Mouse (Mus musculus): ENCODE data around the gene Cop1. TPM values are rescaled to one million over a fixed set of nuclear protein-coding genes. Genes with fewer than 3 reads are reported as not detected.

The Cop1 gene
- polyA plus RNA-seq, 1 experiment from 2014 or later: 140 TPM

- no peak overlapping the region for H3K4me3 ChIP-seq (ENCODE audit: low read depth, low read length)
- H3K4me2 ChIP-seq (ENCODE audit: low read depth, severe bottlenecking): no peak overlapping the region
- H3K27ac ChIP-seq (replicated peaks; ENCODE audit: low read depth, low read length): no peak overlapping the region
- no peaks in the 10 kb centered on the region for H3K27me3 ChIP-seq (ENCODE audit: control insufficient read depth, insufficient read depth, low read length)
- DNase-seq (ENCODE audit: low spot score) (no peak), ATAC-seq (ENCODE audit: insufficient number of reproducible peaks, low FRiP score, low TSS enrichment, low read depth) (no peak)
- H3K9ac ChIP-seq (ENCODE audit: low read length): no peak overlapping the region
- no peaks in the 10 kb centered on the region for H3K9me3 ChIP-seq (ENCODE audit: control insufficient read depth, low read length)
- peaks cover 2% of the 10 kb centered on the region; the same call in 1 of the 2 replicates for H3K36me3 ChIP-seq (ENCODE audit: control insufficient read depth, insufficient read depth, low read length)
- H3K4me1 ChIP-seq (ENCODE audit: control insufficient read depth, insufficient read depth, low read length): no peaks in the 10 kb centered on the region
- WGBS: 96% methylated on average over 7 of the region's 7 CpGs
These were observed 69.4 kb downstream of the Cop1 start for GRCm38 (mm10) chr1:159301418-159302082.

- no peaks in the 10 kb centered on the region for H3K4me1 ChIP-seq (ENCODE audit: control insufficient read depth, insufficient read depth, low read length)
- no peak overlapping the region for H3K27ac ChIP-seq (replicated peaks; ENCODE audit: low read depth, low read length)
- DNase-seq (ENCODE audit: low spot score): no peak
- no peak overlapping the region for H3K9ac ChIP-seq (ENCODE audit: low read length)
- H3K4me3 ChIP-seq (ENCODE audit: low read depth, low read length): no peak overlapping the region
- WGBS: 72% methylated on average over 2 of the region's 2 CpGs
- peaks cover 2% of the 10 kb centered on the region; the same call in 1 of the 2 replicates for H3K36me3 ChIP-seq (ENCODE audit: control insufficient read depth, insufficient read depth, low read length)
- ATAC-seq (ENCODE audit: insufficient number of reproducible peaks, low FRiP score, low TSS enrichment, low read depth): no peak
- no peak overlapping the region for H3K4me2 ChIP-seq (ENCODE audit: low read depth, severe bottlenecking)
- no peaks in the 10 kb centered on the region for H3K27me3 ChIP-seq (ENCODE audit: control insufficient read depth, insufficient read depth, low read length)
- no peaks in the 10 kb centered on the region for H3K9me3 ChIP-seq (ENCODE audit: control insufficient read depth, low read length)
These were observed 81.5 kb downstream of the Cop1 start for GRCm38 (mm10) chr1:159313625-159314024.

GRCm38 (mm10) chr1:159322586-159322985 is 90.5 kb downstream of the Cop1 start:
- no peak overlapping the region for H3K9ac ChIP-seq (ENCODE audit: low read length)
- DNase-seq (ENCODE audit: low spot score) (no peak), ATAC-seq (ENCODE audit: insufficient number of reproducible peaks, low FRiP score, low TSS enrichment, low read depth) (no peak)
- H3K4me2 ChIP-seq (ENCODE audit: low read depth, severe bottlenecking): no peak overlapping the region
- H3K27me3 ChIP-seq (ENCODE audit: control insufficient read depth, insufficient read depth, low read length): no peaks in the 10 kb centered on the region
- no peaks in the 10 kb centered on the region for H3K9me3 ChIP-seq (ENCODE audit: control insufficient read depth, low read length)
- no peak overlapping the region for H3K27ac ChIP-seq (replicated peaks; ENCODE audit: low read depth, low read length)
- H3K4me3 ChIP-seq (ENCODE audit: low read depth, low read length): no peak overlapping the region
- no peaks in the 10 kb centered on the region; the same call in 1 of the 2 replicates for H3K36me3 ChIP-seq (ENCODE audit: control insufficient read depth, insufficient read depth, low read length)
- H3K4me1 ChIP-seq (ENCODE audit: control insufficient read depth, insufficient read depth, low read length): no peaks in the 10 kb centered on the region
- WGBS: 96% methylated on average over 1 of the region's 1 CpGs

GRCm38 (mm10) chr1:159331008-159331407 is 98.9 kb downstream of the Cop1 start:
- no peak for ATAC-seq (ENCODE audit: insufficient number of reproducible peaks, low FRiP score, low TSS enrichment, low read depth)
- DNase-seq (ENCODE audit: low spot score): no peak
- no peak overlapping the region for H3K4me3 ChIP-seq (ENCODE audit: low read depth, low read length)
- H3K36me3 ChIP-seq (ENCODE audit: control insufficient read depth, insufficient read depth, low read length): no peaks in the 10 kb centered on the region; the same call in 1 of the 2 replicates
- no peaks in the 10 kb centered on the region for H3K9me3 ChIP-seq (ENCODE audit: control insufficient read depth, low read length)
- H3K9ac ChIP-seq (ENCODE audit: low read length): no peak overlapping the region
- H3K27me3 ChIP-seq (ENCODE audit: control insufficient read depth, insufficient read depth, low read length): no peaks in the 10 kb centered on the region
- WGBS: 87% methylated on average over 4 of the region's 4 CpGs
- no peak overlapping the region for H3K4me2 ChIP-seq (ENCODE audit: low read depth, severe bottlenecking)
- no peaks in the 10 kb centered on the region for H3K4me1 ChIP-seq (ENCODE audit: control insufficient read depth, insufficient read depth, low read length)
- no peak overlapping the region for H3K27ac ChIP-seq (replicated peaks; ENCODE audit: low read depth, low read length)

- Histone ChIP-seq H3K27ac (replicated peaks; ENCODE audit: low read depth, low read length) (no peak overlapping the region), H3K9me3 (ENCODE audit: control insufficient read depth, low read length) (no peaks in the 10 kb centered on the region), H3K4me2 (ENCODE audit: low read depth, severe bottlenecking) (no peak overlapping the region), H3K9ac (ENCODE audit: low read length) (no peak overlapping the region), H3K4me3 (ENCODE audit: low read depth, low read length) (no peak overlapping the region), H3K4me1 (ENCODE audit: control insufficient read depth, insufficient read depth, low read length) (no peaks in the 10 kb centered on the region), H3K27me3 (ENCODE audit: control insufficient read depth, insufficient read depth, low read length) (no peaks in the 10 kb centered on the region), H3K36me3 (ENCODE audit: control insufficient read depth, insufficient read depth, low read length) (no peaks in the 10 kb centered on the region; the same call in 1 of the 2 replicates)
- ATAC-seq (ENCODE audit: insufficient number of reproducible peaks, low FRiP score, low TSS enrichment, low read depth) (no peak), DNase-seq (ENCODE audit: low spot score) (no peak)
- 94% methylated on average over 4 of the region's 4 CpGs for WGBS
These were observed 102.0 kb downstream of the Cop1 start for GRCm38 (mm10) chr1:159334157-159334556.

GRCm38 (mm10) chr1:159342355-159342754 is 110.2 kb downstream of the Cop1 start:
- Histone ChIP-seq H3K4me1 (ENCODE audit: control insufficient read depth, insufficient read depth, low read length) (no peaks in the 10 kb centered on the region), H3K27me3 (ENCODE audit: control insufficient read depth, insufficient read depth, low read length) (no peaks in the 10 kb centered on the region), H3K4me3 (ENCODE audit: low read depth, low read length) (no peak overlapping the region), H3K36me3 (ENCODE audit: control insufficient read depth, insufficient read depth, low read length) (no peaks in the 10 kb centered on the region), H3K27ac (replicated peaks; ENCODE audit: low read depth, low read length) (no peak overlapping the region), H3K4me2 (ENCODE audit: low read depth, severe bottlenecking) (no peak overlapping the region), H3K9ac (ENCODE audit: low read length) (no peak overlapping the region), H3K9me3 (ENCODE audit: control insufficient read depth, low read length) (no peaks in the 10 kb centered on the region)
- DNase-seq (ENCODE audit: low spot score) (no peak), ATAC-seq (ENCODE audit: insufficient number of reproducible peaks, low FRiP score, low TSS enrichment, low read depth) (no peak)
- 49% methylated on average over 2 of the region's 2 CpGs for WGBS

GRCm38 (mm10) chr1:159355027-159355570 is 123.0 kb downstream of the Cop1 start:
- H3K36me3 ChIP-seq (ENCODE audit: control insufficient read depth, insufficient read depth, low read length): 0 out of 2 replicates have a peak, but pooled peaks cover 3% of the 10 kb centered on the region
- DNase-seq (ENCODE audit: low spot score): no peak
- no peaks in the 10 kb centered on the region for H3K27me3 ChIP-seq (ENCODE audit: control insufficient read depth, insufficient read depth, low read length)
- no peaks in the 10 kb centered on the region for H3K4me1 ChIP-seq (ENCODE audit: control insufficient read depth, insufficient read depth, low read length)
- 95% methylated on average over 1 of the region's 1 CpGs for WGBS
- no peaks in the 10 kb centered on the region for H3K9me3 ChIP-seq (ENCODE audit: control insufficient read depth, low read length)
- no peak overlapping the region for H3K27ac ChIP-seq (replicated peaks; ENCODE audit: low read depth, low read length)
- H3K9ac ChIP-seq (ENCODE audit: low read length): no peak overlapping the region
- no peak for ATAC-seq (ENCODE audit: insufficient number of reproducible peaks, low FRiP score, low TSS enrichment, low read depth)
- H3K4me2 ChIP-seq (ENCODE audit: low read depth, severe bottlenecking): no peak overlapping the region
- no peak overlapping the region for H3K4me3 ChIP-seq (ENCODE audit: low read depth, low read length)

- H3K36me3 ChIP-seq (ENCODE audit: control insufficient read depth, insufficient read depth, low read length): no peaks in the 10 kb centered on the region
- H3K27ac ChIP-seq (replicated peaks; ENCODE audit: low read depth, low read length): no peak overlapping the region
- no peaks in the 10 kb centered on the region for H3K27me3 ChIP-seq (ENCODE audit: control insufficient read depth, insufficient read depth, low read length)
- H3K4me1 ChIP-seq (ENCODE audit: control insufficient read depth, insufficient read depth, low read length): no peaks in the 10 kb centered on the region
- H3K4me3 ChIP-seq (ENCODE audit: low read depth, low read length): no peak overlapping the region
- no peak overlapping the region for H3K9ac ChIP-seq (ENCODE audit: low read length)
- no peaks in the 10 kb centered on the region for H3K9me3 ChIP-seq (ENCODE audit: control insufficient read depth, low read length)
- ATAC-seq (ENCODE audit: insufficient number of reproducible peaks, low FRiP score, low TSS enrichment, low read depth) (no peak), DNase-seq (ENCODE audit: low spot score) (no peak)
- WGBS: 77% methylated on average over 5 of the region's 5 CpGs
- H3K4me2 ChIP-seq (ENCODE audit: low read depth, severe bottlenecking): no peak overlapping the region
These were observed 126.6 kb downstream of the Cop1 start for GRCm38 (mm10) chr1:159358713-159359112.

Data from limb, embryonic 11.5 days (tissue).